Mouse (Mus musculus) intestine, postnatal 0 days (tissue): ENCODE measurements at regions not wholly inside any gene's neighbourhood (a gene's known extent, or its start where the extent isn't known, plus 50 kb on each side); places are given as distances from the start of the nearest gene placed in this dataset.
A peak's percentile ranks its signal among the peaks of the same experiment; 100 is the strongest.

Source experiments
- ATAC-seq: fragments of 200-750 bp; cut with Nextera tagmentation; 2 replicates; pipeline ENCODE4 v1.8.0; 2017; ENCODE audit warnings: mild to moderate bottlenecking, moderate TSS enrichment, moderate library complexity
- H3K27ac ChIP-seq: fragments of 300-500 bp; sonication (generic); 2 replicates; pipeline ENCODE4 v1.5.1; 2014; ENCODE audit warnings: mild to moderate bottlenecking, low read depth, low read length, moderate library complexity
- H3K27me3 ChIP-seq: fragments of 300-500 bp; sonication (generic); replicated peaks from 2 replicates; pipeline ENCODE4 v1.6.1; 2014; ENCODE audit warnings: low read length, mixed read lengths; ENCODE audit not compliant: control insufficient read depth, insufficient read depth
- H3K36me3 ChIP-seq: fragments of 300-500 bp; sonication (generic); 2 replicates; pipeline ENCODE4 v1.6.1; 2014; ENCODE audit warnings: mild to moderate bottlenecking, moderate library complexity; ENCODE audit not compliant: control insufficient read depth, insufficient read depth
- H3K4me1 ChIP-seq: fragments of 300-500 bp; sonication (generic); replicated peaks from 2 replicates; pipeline ENCODE4 v1.6.1; 2014; ENCODE audit warnings: antibody characterized with exemption, low read length, mixed read lengths; ENCODE audit not compliant: control insufficient read depth, insufficient read depth
- H3K4me2 ChIP-seq: fragments of 300-500 bp; sonication (generic); replicated peaks from 2 replicates; pipeline ENCODE4 v1.6.1; 2014; ENCODE audit warnings: low read depth, mild to moderate bottlenecking, moderate library complexity
- H3K4me3 ChIP-seq: fragments of 300-500 bp; sonication (generic); 2 replicates; pipeline ENCODE4 v1.5.1; 2014; ENCODE audit warnings: low read depth, low read length
- H3K9ac ChIP-seq: fragments of 300-500 bp; sonication (generic); 2 replicates; pipeline ENCODE4 v1.6.1; 2014; ENCODE audit warnings: mild to moderate bottlenecking, low read depth, low read length
- H3K9me3 ChIP-seq: fragments of 300-500 bp; sonication (generic); 2 replicates; pipeline ENCODE4 v1.6.1; 2016; ENCODE audit warnings: mixed run types; ENCODE audit not compliant: control insufficient read depth
- CTCF ChIP-seq: sonication (generic); IDR thresholded peaks from 2 replicates; pipeline ENCODE4 v1.5.1; 2016; ENCODE audit warnings: low read depth, mild to moderate bottlenecking, control low read depth, antibody characterized with exemption, moderate library complexity
- WGBS: fragments of 180-500 bp; shearing (Covaris S2); extraction: QIAGEN DNeasy Blood & Tissue Kit; methylation state at CpG from one replicate; pipeline ENCODE4 v1.1.7; 2014; 5-methylcytosine and 5-hydroxymethylcytosine counted together

DNA sequence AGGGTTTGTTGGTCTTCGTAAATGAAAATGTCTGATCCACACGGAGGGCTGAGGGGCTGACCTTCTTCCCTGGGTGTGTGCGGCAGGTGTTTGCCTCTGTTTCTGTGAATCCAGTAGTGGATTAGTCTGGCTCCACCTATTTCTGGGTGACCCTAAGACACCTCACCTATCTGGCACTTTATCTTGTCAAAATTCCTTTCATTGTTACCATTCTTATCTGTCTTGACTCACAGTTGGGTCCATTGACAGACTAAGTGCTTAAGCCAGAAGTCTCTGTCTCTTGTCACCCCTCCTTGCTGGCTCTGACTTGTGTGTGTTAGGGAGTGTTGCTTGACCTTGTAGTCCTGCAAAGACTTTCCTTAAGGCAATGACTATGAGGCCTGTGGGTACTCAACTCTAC, 178.1 kb downstream of the Gm19410 start:
- Histone ChIP-seq H3K4me3 (no peak overlapping the region), H3K27me3 (no peaks in the 10 kb centered on the region), H3K9ac (no peak overlapping the region), H3K4me2 (no peak overlapping the region), H3K36me3 (no peaks in the 10 kb centered on the region), H3K9me3 (no peaks in the 10 kb centered on the region), H3K4me1 (no peaks in the 10 kb centered on the region), H3K27ac (no peak overlapping the region)
- 42% methylated on average over 3 of the region's 3 CpGs for WGBS
- ATAC-seq: no peak
- no peak for TF ChIP-seq CTCF

- Histone ChIP-seq H3K9ac (no peak overlapping the region), H3K4me3 (no peak overlapping the region), H3K27ac (no peak overlapping the region), H3K9me3 (no peaks in the 10 kb centered on the region), H3K4me2 (no peak overlapping the region), H3K4me1 (no peaks in the 10 kb centered on the region), H3K27me3 (no peaks in the 10 kb centered on the region), H3K36me3 (no peaks in the 10 kb centered on the region)
- no peak for ATAC-seq
- WGBS: 83% methylated on average over 4 of the region's 4 CpGs
- no peak for TF ChIP-seq CTCF
Observed at GRCm38 (mm10) chr8:35944461-35944860, 178.9 kb downstream of the Gm19410 start.

- no peak overlapping the region for H3K4me2 ChIP-seq
- TF ChIP-seq CTCF: peak; percentile 57
- no peaks in the 10 kb centered on the region for H3K4me1 ChIP-seq
- H3K27ac ChIP-seq: no peak overlapping the region
- H3K27me3 ChIP-seq: no peaks in the 10 kb centered on the region
- no peaks in the 10 kb centered on the region for H3K9me3 ChIP-seq
- 14% methylated on average over 1 of the region's 1 CpGs for WGBS
- H3K36me3 ChIP-seq: no peaks in the 10 kb centered on the region
- H3K9ac ChIP-seq: no peak overlapping the region
- H3K4me3 ChIP-seq: no peak overlapping the region
- ATAC-seq: no peak
Observed at GRCm38 (mm10) chr8:35946539-35946940, 180.9 kb downstream of the Gm19410 start.

- Histone ChIP-seq H3K36me3 (no peaks in the 10 kb centered on the region), H3K4me2 (no peak overlapping the region), H3K27ac (no peak overlapping the region), H3K4me1 (no peaks in the 10 kb centered on the region), H3K9me3 (no peaks in the 10 kb centered on the region), H3K4me3 (no peak overlapping the region), H3K27me3 (no peaks in the 10 kb centered on the region), H3K9ac (no peak overlapping the region)
- TF ChIP-seq CTCF: no peak
- 64% methylated on average over 2 of the region's 2 CpGs for WGBS
- ATAC-seq: no peak
Observed at GRCm38 (mm10) chr8:35948146-35948545, 182.6 kb downstream of the Gm19410 start.

GRCm38 (mm10) chr8:35948751-35949183, 183.2 kb downstream of the Gm19410 start:
- no peak for TF ChIP-seq CTCF
- Histone ChIP-seq H3K27me3 (no peaks in the 10 kb centered on the region), H3K27ac (no peak overlapping the region), H3K4me1 (no peaks in the 10 kb centered on the region), H3K9me3 (no peaks in the 10 kb centered on the region), H3K9ac (no peak overlapping the region), H3K36me3 (no peaks in the 10 kb centered on the region), H3K4me3 (no peak overlapping the region), H3K4me2 (no peak overlapping the region)
- 35% methylated on average over 9 of the region's 9 CpGs for WGBS
- ATAC-seq: no peak

GRCm38 (mm10) chr8:35955506-35955905, 189.9 kb downstream of the Gm19410 start:
- no peak overlapping the region for H3K9ac ChIP-seq
- no peaks in the 10 kb centered on the region for H3K9me3 ChIP-seq
- no peaks in the 10 kb centered on the region for H3K36me3 ChIP-seq
- WGBS: 90% methylated on average over 2 of the region's 2 CpGs
- no peaks in the 10 kb centered on the region for H3K27me3 ChIP-seq
- H3K4me3 ChIP-seq: no peak overlapping the region
- H3K4me2 ChIP-seq: no peak overlapping the region
- no peak for ATAC-seq
- no peaks in the 10 kb centered on the region for H3K4me1 ChIP-seq
- no peak overlapping the region for H3K27ac ChIP-seq
- TF ChIP-seq CTCF: no peak

GRCm38 (mm10) chr8:35956319-35956718, 190.7 kb downstream of the Gm19410 start:
- WGBS: 89% methylated on average over 2 of the region's 2 CpGs
- Histone ChIP-seq H3K36me3 (no peaks in the 10 kb centered on the region), H3K9ac (no peak overlapping the region), H3K4me3 (no peak overlapping the region), H3K27ac (no peak overlapping the region), H3K4me2 (no peak overlapping the region), H3K27me3 (no peaks in the 10 kb centered on the region), H3K4me1 (no peaks in the 10 kb centered on the region), H3K9me3 (no peaks in the 10 kb centered on the region)
- ATAC-seq: no peak
- TF ChIP-seq CTCF: no peak
